Mouse (Mus musculus): ENCODE measurements around the gene Olfr412.

GRCm38 (mm10) chr11:74405201-74405600 lies 43.3 kb downstream of the Olfr412 start:
- TF ChIP-seq CTCF (conservative IDR thresholded peaks at IDR 0.05 in 1 of 2, IDR thresholded peaks at IDR 0.05 in 1 of 2; ENCODE audit: low read depth in 2 of 2, low read length in 2 of 2) (no peak), POLR2A (IDR thresholded peaks at IDR 0.05; ENCODE audit: low read depth, low read length) (no peak), RCOR1 (conservative IDR thresholded peaks at IDR 0.05; ENCODE audit: low read depth, low read length) (no peak), TCF12 (IDR thresholded peaks at IDR 0.05; ENCODE audit: low read depth, low read length) (no peak), MAX (IDR thresholded peaks at IDR 0.05; ENCODE audit: low read length) (no peak), MYC (IDR thresholded peaks at IDR 0.05; ENCODE audit: low read depth, low read length) (no peak), ZKSCAN1 (IDR thresholded peaks at IDR 0.05; ENCODE audit: borderline replicate concordance, low read depth, low read length) (no peak), KAT2A (IDR thresholded peaks at IDR 0.05; ENCODE audit: insufficient replicate concordance, low read length) (no peak)

All from CH12.LX (cell line).